Mouse (Mus musculus) layer of hippocampus, adult 9-10 months (tissue): ENCODE measurements at regions not wholly inside any gene's neighbourhood (a gene's known extent, or its start where the extent isn't known, plus 50 kb on each side); places are given as distances from the start of the nearest gene placed in this dataset.
"Not testable (repeated sequence)": the region's sequence is repeated elsewhere in the genome, so short reads cannot be mapped to it uniquely, and the experiment has no call there.

Experiments used
- DNase-seq: peaks from one replicate; pipeline ENCODE4 v3.0.0; 2022; ENCODE audit warnings: low spot score

DNA sequence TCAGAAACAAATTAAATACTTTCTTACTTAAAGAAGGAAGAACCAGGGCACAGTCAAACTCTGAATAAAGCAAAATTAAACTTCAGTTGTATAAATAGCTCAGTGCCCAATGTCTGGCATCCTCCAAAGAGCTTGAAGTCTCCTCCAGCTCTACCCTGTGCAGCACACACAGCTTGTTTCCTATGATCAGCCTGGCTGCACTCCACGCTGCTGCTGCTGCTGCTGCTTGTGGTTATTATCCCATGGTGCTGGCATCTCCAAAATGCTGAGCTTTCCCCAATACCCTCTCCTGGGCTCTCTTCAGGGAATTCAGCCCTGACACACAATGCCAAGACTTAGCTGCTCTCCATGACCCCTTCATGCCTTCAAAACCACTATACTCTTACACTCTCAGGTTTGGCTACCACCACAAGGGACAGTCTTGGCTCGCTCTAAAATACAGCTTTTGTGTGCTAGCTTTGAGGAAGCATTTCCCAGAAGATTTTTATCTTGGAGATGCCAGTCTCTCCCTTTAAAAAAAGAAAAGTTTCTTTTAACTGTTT is 121.0 kb downstream of the Rab10 start:
- not testable (repeated sequence) for DNase-seq

DNA sequence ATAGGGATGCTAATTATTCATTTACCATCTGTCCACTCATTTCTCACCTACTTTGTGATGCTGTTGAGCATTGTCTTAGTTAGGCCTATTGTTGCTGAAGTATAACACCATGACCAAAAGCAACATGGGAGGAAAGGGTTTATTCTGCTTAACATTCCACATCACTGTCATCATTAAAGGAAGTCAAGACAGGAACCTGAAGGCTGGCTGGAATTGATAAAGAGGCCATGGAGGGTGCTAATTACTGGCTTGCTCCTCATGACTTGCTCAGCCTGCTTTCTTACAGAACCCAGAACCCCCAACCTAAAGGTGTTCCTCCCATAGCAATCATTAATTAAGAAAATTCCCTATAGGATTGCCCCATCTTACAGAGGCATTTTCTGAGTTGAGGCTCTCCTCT is 121.6 kb downstream of the Rab10 start:
- DNase-seq = no peak

DNA sequence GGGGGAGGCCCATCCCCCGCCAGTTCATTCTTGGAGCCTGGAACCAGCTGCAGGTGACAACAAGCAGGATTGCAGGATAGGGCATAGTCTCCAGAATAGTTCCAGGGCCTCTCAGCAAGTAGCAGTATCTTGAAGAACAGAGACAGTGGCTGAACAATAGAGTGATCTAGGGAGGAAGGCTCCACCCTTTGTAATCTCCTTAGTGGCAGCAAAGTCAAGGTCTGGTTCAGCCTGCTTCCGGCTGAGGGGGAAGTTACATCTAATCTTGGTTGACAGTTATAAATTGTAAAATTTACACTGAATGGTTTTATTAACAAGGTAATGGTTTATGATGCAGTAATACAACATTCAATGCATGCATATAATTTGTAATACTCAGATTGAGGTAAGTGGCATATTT is 136.4 kb downstream of the Rab10 start:
- no peak for DNase-seq

DNA sequence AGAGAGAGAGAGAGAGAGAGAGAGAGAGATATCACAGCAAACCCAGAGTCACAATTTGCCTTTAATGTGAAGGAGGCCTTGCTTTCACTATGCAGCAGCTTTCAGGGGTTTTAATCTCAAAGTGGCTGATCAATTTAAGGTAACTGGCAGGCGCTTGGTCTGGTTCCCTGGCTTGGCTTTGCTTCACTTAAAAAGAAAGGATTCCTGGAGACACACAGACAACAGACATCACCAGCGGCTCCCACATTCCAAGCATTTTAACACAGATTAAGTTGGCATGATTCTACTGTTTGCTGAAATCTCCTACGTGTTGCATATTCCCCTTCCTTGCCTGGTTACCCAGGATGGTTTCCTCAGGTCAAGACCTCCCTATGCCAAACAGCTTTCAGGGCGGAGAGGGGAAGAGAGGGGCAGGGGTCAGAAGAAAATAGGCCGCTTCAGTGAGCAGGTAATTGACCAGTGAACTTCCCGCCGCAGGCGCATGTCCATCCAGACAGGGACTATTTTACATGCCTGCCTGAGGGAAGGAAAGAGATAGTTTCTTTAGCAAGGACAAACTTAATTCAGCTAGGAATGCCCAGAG is 140.0 kb downstream of the Rab10 start:
- DNase-seq = not testable (repeated sequence)

DNA sequence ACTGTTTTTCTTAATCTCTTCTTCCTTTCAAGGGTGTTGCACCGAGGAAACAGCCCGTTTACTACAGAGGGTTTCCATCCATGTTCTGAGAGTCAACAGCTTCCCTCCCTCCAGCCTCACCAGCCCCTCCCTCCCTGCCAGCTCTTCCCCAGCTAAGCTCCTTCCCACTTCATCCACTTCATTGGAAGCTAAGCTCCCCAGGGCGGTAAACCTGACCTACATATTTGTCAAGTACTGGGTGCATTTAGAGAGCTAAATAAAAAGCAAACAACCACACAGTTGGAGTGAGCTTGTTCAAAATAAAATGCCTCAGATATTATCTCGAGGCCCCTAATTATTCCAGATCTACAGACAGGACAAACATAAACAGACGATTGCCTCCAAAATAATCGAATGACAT is 148.1 kb downstream of the Rab10 start:
- not testable (repeated sequence) for DNase-seq

DNA sequence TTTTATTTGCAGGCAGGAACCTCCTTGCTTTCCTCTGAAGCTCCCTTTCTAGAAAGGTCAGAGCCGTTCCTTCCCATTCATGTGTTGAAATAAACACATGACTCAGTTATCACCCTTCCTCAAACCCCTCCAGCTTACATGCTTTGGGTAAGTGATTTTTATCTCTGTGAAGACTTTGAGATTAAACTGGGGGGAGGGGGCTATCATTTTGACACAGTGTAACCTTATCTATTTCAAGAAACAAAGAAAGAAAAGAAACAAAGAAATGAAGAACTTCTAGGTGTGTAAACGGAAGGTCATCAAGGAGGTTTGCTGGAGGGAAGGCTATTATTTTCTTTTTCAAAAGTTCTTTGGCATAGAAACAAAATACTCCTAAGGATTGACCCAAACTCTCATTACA is 151.0 kb downstream of the Rab10 start:
- DNase-seq = not testable (repeated sequence)

DNA sequence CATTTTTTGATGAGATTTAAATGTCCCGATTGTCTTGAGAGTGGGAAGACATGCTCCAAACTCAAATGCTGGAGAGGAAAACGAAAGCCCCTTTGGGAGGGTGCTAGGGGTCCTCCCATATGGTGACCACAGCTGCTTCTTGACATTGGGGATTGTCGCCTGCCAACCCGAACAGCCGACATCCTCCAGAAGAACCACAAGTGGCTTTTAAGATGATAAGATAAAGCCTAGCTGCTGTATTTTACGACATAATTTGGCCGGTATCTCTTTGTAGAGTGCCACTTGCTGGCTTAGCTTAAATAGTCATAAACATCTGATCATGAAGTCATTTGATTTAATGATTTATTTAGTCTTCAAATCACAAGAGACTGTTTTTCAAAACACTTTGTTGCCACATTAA is 156.1 kb downstream of the Rab10 start:
- DNase-seq = not testable (repeated sequence)

DNA sequence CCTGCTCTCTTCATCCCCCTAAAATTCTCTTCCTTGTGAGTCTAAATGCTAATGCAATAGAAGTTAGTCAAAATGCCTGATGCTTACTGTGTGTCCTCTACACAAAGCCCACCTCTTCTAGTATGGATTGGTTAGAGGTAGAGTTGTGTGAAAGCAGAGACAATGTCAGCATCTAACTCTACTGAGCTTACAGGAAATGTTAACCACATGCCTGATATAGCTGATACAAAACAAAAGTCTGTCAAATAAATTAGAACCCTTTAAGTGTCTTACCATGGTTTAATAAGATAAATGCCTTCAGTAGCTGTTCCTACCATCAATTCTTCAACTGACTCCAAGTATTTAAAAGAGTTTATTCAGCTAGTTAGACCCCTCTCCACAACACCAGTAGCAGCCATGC is 177.2 kb downstream of the Rab10 start:
- not testable (repeated sequence) for DNase-seq

DNA sequence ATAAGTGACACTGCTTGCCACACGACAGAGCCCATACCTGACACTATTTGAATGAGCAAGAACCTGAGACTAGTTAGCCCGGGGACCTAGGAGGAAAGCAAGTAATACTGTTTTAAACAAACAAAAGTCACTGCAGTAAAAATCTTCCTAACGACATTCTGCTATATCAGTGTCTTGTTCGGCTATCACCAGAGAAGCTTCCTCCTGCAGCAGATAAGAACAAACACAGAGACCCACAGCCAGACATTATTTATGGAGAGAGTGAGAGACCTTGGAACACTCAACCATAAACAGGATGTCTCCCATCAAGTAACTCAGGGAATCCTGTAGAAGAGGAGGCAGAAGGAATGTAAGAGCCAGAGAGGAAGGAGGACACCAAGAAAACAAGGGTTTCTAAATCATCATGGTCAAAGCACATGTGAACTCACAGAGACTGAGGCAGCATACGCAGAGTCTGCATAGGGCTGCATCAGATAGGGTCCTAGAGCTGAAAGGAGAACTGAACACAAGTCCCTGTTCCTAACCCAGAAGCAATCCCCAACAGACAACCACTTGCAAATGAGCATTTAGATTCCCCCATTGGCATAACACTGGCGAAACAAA is 178.5 kb downstream of the Rab10 start:
- DNase-seq = not testable (repeated sequence)

DNA sequence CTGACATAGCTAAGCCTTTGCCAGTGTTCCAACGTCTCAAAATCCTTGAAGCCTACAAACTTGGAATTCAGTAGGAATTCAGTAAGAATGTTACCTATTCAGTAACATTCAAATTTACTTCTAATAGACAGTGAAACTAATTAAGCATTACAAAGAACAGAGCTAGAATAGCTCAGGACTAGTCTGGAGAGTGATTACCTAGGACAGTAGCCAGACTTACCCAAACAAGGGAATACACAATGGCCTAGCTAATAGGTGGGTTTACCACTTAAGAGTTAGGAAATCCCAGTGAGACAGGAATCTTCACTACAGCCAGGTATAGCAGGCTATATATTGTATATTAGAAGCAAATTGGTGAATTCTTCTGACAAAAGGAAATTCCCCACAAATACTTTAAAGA is 182.4 kb downstream of the Rab10 start:
- DNase-seq = not testable (repeated sequence)

DNA sequence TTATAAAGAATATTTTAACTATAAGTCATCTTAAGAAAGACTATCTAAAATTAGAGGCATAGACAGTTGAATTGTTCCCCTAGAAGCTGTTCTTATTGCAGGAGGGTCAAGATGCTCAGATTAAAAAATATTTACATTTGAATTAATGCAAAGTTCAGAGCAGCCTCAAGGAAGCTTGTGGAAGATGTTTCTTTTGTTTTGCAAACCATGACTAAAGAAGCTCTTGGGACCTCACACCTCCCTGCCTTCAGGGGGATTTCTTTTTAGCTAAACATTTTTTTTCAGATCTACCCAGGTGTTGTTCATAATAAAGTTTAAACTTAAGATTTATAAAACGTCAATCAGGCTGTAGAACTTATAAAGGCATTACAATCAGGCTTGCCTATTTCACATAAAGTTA is 185.7 kb downstream of the Rab10 start:
- no peak for DNase-seq

DNA sequence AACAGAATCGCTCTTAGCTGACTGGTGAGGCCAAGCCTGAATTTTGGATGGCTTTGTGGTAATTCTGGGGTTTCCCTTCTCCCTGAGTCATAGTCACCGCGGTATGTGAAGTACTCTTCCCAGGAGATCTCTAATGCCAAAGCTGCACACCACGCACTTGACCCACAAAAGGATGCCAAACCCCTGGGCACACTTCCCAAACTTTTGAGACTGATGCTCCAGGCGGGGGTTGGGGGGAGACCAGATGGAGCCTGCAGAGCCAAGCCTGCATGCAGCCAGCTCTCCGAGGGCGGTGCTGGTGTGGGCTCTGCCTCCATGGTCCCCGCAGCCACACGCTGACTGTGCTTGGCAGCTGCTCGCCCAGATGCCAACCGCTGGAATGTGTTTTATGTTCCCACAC is 199.2 kb downstream of the Rab10 start:
- not testable (repeated sequence) for DNase-seq

DNA sequence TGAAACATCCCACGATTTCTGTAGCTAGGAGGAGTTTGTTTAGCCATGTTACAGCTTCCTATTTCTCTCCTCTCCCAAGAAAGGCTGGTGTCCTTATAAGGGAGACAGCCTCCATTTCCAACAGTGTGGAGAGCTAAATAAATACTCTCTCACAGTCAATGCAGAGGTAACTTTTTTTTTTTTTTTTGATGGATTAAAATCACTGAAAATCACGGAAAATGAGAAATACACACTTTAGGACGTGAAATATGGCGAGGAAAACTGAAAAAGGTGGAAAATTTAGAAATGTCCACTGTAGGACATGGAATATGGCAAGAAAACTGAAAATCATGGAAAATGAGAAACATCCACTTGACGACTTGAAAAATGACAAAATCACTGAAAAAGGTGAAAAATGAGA is 200.1 kb downstream of the Rab10 start:
- DNase-seq = peak; percentile 78

DNA sequence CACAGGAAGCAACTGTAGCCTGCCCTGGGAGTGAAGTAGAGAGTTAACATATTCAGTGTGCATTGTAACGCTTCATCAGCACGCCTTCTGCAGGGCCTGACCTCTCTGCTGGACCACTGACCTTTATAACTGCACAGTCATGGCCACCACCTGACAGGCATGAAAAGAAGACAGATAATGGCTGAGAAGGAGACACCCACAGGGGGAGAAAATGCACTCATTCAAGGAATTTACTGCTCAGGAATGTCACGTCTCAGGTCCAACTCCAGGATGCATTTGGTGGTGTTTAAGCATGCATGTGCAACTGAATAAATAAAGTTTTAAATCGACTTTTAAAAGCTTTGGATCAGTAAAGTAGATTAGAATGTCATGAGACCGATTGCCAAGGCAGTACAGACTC is 207.8 kb downstream of the Rab10 start:
- not testable (repeated sequence) for DNase-seq

DNA sequence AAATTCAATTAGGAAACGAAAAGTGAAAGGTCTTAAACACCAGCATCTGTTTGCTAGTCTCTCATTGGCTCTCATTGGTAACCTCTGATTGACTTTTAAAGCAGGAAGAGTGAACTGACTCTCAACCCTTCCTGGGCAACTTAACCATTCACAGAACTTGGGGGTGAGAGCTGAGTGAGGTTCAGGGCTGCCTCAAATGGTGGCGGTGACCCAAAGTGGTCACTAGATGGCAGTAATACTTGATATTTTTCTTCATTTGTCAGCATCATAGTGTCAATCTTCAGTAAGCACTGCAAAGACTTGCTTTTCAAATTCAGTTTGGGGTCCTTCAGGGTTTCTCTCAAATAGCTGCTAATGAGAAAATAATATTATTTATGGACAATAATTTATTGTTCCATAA is 211.6 kb downstream of the Rab10 start:
- peak; percentile 46 for DNase-seq

DNA sequence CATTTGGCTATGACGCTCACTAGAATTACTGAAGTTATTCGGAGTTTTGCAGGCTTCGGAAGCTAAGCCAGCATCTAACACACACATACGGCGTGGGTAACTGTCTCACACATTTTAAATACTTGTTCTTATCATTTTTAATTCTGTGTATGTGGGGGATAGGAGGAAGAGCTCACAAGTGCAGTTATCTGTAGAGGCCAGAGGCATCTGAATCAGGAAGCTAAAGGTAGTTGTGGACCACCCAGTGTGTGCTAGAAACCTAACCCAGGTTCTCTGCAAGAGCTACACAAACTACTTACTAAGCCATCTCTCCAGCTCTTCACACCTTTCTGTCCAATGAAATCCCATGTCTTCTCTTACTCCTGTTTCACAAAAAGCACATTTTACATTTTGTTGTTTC is 215.3 kb downstream of the Rab10 start:
- DNase-seq = no peak

DNA sequence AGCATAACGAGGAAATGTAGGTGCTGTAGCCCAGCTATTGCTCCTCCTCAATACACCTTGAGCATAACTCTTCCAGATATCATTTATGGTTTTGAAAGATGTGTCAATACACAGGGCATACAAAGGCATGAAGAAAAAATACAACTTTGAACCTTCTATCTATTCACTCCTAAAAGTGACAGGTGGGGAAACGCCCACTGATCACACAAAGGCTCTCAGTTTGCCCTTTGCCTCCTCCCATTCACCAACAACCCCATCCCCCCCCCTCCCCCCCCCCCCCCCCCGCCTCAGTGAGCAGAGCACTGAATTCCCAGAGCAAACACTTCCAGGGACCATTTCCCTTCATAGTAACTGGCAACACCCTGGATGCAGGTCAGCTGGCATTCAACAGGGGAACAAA is 216.8 kb downstream of the Rab10 start:
- DNase-seq = not testable (repeated sequence)

DNA sequence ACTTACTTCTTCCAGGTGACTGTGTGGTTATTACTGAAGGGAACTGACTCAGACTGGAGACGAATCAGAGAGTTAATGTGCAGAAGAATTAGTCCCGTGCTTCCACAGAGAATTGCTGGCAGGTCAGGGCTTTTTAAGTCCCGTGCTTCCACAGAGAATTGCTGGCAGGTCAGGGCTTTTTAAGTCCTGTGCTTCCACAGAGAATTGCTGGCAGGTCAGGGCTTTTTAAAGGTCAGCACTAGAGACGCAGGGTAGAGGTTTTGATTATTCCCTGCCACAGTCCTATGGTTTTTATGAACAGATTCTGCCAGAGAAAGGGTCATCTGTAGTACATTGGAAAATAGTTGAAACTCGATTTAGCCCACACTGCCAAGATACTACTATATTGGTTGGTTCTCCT is 260.2 kb downstream of the Rab10 start:
- not testable (repeated sequence) for DNase-seq

DNA sequence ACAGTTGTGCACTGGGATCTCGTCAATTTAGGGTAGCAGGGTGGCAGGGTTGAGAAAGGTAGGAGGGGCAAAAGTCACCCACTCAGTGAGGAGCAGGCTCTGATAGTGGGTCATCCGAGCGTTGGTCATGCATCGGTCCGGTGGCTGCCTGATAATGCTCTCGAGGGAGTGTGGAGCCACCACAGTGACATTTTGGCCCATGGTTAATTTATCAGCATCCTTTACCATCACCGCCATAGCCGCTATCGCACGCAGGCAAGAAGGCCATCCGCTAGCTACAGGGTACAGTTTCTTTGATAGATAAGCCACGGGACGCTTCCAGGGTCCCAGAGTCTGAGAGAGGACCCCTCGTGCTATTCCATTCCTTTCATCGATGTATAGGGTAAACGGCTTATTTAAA is 291.3 kb downstream of the Rab10 start:
- not testable (repeated sequence) for DNase-seq

DNA sequence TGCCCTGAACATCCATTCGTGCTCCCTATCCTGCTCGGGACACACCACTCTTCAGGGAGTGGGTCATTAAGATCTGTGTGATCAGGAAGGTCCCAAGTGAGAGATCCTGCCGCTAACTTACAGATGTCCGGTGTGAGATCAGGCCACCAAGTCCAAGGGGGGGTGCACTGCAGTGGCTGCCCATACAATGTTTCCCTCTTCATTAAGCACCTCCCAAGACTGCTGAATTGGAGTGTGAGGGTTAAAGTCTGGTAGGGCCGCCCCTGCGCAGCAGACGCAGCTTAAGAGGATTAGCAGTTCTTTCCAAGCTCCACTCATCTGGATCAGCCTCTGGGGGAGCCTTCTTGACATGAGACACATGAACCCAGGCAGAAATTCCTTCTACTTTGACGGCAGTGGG is 293.0 kb downstream of the Rab10 start:
- DNase-seq = not testable (repeated sequence)
